Mouse (Mus musculus) frontal cortex, postnatal 36 days (tissue): ENCODE measurements around the gene Ttyh1.

Source experiments
- DNase-seq, 2 experiments: peaks; one replicate each; pipeline ENCODE4 v3.0.0; 2022; ENCODE audit warnings: low spot score in 2 of 2

Ttyh1 gene

GRCm38 (mm10) chr7:4119344-4119902 lies at the start of gene Ttyh1:
Gene Ttyh1, plus strand, starts transcription at chr7:4119408.
- peak in 1 of 2 experiments; percentile 75 for DNase-seq

- DNase-seq: no peak
These were observed 48.1 kb upstream of the Ttyh1 start for GRCm38 (mm10) chr7:4071066-4071465.

GRCm38 (mm10) chr7:4073144-4073543 lies 46.1 kb upstream of the Ttyh1 start:
- DNase-seq: no peak

GRCm38 (mm10) chr7:4079511-4079910 lies 39.7 kb upstream of the Ttyh1 start:
- DNase-seq: no peak

- DNase-seq: no peak
These were observed 38.7 kb upstream of the Ttyh1 start for GRCm38 (mm10) chr7:4080552-4080951.

GRCm38 (mm10) chr7:4081706-4082105 lies 37.5 kb upstream of the Ttyh1 start:
- DNase-seq: no peak

- no peak for DNase-seq
These were observed 36.4 kb upstream of the Ttyh1 start for GRCm38 (mm10) chr7:4082804-4083203.

GRCm38 (mm10) chr7:4084161-4084560 lies 35.0 kb upstream of the Ttyh1 start:
- DNase-seq: peak in 1 of 2 experiments; percentile 38

- DNase-seq: no peak
These were observed 33.6 kb upstream of the Ttyh1 start for GRCm38 (mm10) chr7:4085562-4085961.

- DNase-seq: peak; percentile 33 to 84
These were observed 31.8 kb upstream of the Ttyh1 start for GRCm38 (mm10) chr7:4087238-4087895.

GRCm38 (mm10) chr7:4087896-4088480 lies 31.2 kb upstream of the Ttyh1 start:
- peak; percentile 42 to 75 for DNase-seq

GRCm38 (mm10) chr7:4088679-4089078 lies 30.5 kb upstream of the Ttyh1 start:
- no peak for DNase-seq

GRCm38 (mm10) chr7:4091170-4091569 lies 28.0 kb upstream of the Ttyh1 start:
- DNase-seq: no peak

GRCm38 (mm10) chr7:4098301-4098700 lies 20.9 kb upstream of the Ttyh1 start:
- DNase-seq: no peak

GRCm38 (mm10) chr7:4098832-4099231 lies 20.4 kb upstream of the Ttyh1 start:
- DNase-seq: no peak

GRCm38 (mm10) chr7:4101144-4101543 lies 18.1 kb upstream of the Ttyh1 start:
- DNase-seq: peak in 1 of 2 experiments; percentile 26

- DNase-seq: peak in 1 of 2 experiments; percentile 44
These were observed 15.8 kb upstream of the Ttyh1 start for GRCm38 (mm10) chr7:4103411-4103810.

- DNase-seq: no peak
These were observed 7.4 kb upstream of the Ttyh1 start for GRCm38 (mm10) chr7:4111766-4112165.

GRCm38 (mm10) chr7:4117050-4117814 lies 2.0 kb upstream of the Ttyh1 start:
- peak in 1 of 2 experiments; percentile 75 for DNase-seq

- peak in 1 of 2 experiments; percentile 61 for DNase-seq
These were observed 1.0 kb downstream of the Ttyh1 start for GRCm38 (mm10) chr7:4119976-4120921.

- no peak for DNase-seq
These were observed 3.0 kb downstream of the Ttyh1 start for GRCm38 (mm10) chr7:4122076-4122768.
